Mouse (Mus musculus) heart, postnatal 0 days (tissue): ENCODE data around the gene Pvalb.

Experiments
- CTCF ChIP-seq: IDR thresholded peaks from 2 replicates; pipeline ENCODE4 v1.5.1; 2016; ENCODE audit warnings: antibody characterized with exemption, control low read depth, low read depth
- EP300 ChIP-seq: IDR thresholded peaks from 2 replicates; pipeline ENCODE4 v1.6.1; 2016; ENCODE audit warnings: antibody characterized with exemption, low read depth

- TF ChIP-seq EP300 (no peak), CTCF (no peak)
These were observed 5.2 kb upstream of the Pvalb start for GRCm38 (mm10) chr15:78211367-78211766.
